Mouse (Mus musculus) MEL (cell line): Measurements from ENCODE around the gene Apod.

Experiments used
- CTCF ChIP-seq, 3 experiments: IDR thresholded peaks in 2 of 3; conservative IDR thresholded peaks in 1 of 3; 2 replicates each; pipeline ENCODE4 v1.5.1; 2011 to 2012; ENCODE audit warnings: low read length in 3 of 3, low read depth in 2 of 3, mild to moderate bottlenecking in 2 of 3, improper control_type of control experiment in 1 of 3, inconsistent platforms in 1 of 3, mixed read lengths in 1 of 3, moderate library complexity in 1 of 3; ENCODE audit not compliant: control insufficient read depth in 1 of 3, insufficient read depth in 1 of 3, poor library complexity in 1 of 3, severe bottlenecking in 1 of 3
- E2F4 ChIP-seq: IDR thresholded peaks from 2 replicates; pipeline ENCODE4 v1.6.1; 2011; ENCODE audit warnings: low read depth, low read length, improper control_type of control experiment, borderline replicate concordance
- MAFK ChIP-seq: IDR thresholded peaks from 2 replicates; pipeline ENCODE4 v1.6.1; 2011; ENCODE audit warnings: low read depth, mild to moderate bottlenecking, low read length, improper control_type of control experiment, borderline replicate concordance

DNA sequence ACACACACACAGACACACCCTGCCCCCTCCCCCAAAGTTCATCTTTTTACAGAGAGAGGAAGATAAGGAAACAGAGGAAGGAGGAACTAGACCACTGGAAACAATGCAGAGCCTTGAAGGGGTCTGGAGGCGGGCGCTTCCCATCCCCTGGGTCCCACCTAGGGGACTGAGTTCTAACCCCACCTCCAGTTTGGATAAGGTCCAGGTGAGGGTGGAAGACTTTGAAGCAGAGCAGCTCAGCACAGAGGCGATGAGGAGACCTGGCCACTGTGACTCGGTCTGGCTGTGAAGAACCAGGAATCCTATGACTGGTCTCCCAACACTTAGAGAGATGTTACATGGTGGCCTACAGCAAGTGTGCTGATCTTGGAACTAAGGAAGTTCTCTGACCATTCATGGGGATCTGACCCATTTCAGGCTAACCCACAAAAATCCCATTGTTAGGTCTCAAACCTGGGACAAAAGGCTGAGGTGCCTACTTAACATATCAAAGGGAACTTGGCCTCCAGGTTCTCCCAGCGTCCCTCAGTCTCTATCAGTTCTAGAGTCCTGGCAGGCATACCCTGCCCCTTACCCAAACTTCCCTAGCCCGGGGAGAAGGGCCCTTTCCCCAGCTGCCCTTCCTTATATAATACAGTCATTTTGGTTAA lies 13.6 kb downstream of the Apod start:
- TF ChIP-seq CTCF (IDR thresholded peaks at IDR 0.05 in 2 of 3, conservative IDR thresholded peaks at IDR 0.05 in 1 of 3; ENCODE audit: control insufficient read depth in 1 of 3, insufficient read depth in 1 of 3, low read depth in 2 of 3, low read length in 3 of 3, poor library complexity in 1 of 3, severe bottlenecking in 1 of 3) (no peak), MAFK (no peak), E2F4 (no peak)
